Mouse (Mus musculus) layer of hippocampus, adult 9-10 months (tissue): ENCODE measurements around the gene Art2b.
"Not testable (repeated sequence)": the region's sequence is repeated elsewhere in the genome, so short reads cannot be mapped to it uniquely, and the experiment has no call there.

Experiments used
- DNase-seq: peaks from one replicate; pipeline ENCODE4 v3.0.0; 2022; ENCODE audit warnings: low spot score

The Art2b gene

DNA sequence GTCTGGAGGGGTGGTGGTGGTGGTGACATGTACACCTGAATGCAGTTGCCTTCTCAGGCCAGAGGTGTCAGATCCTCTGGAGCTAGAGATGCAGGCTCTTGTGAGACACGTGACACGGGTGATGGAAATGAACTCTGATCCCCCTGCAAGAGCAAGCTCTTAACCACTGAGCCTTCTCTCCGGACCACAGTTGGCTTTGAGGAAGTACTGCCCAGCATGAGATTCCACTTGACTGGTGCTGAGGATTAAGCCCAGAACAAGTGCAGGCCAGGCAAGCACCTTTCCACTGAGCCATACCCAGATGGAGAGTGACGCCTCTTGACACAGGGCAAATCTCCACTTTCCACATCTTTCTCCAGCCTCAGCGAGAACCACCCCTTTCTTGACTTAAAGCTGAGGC lies 26.0 kb downstream of the Art2b start:
- not testable (repeated sequence) for DNase-seq

DNA sequence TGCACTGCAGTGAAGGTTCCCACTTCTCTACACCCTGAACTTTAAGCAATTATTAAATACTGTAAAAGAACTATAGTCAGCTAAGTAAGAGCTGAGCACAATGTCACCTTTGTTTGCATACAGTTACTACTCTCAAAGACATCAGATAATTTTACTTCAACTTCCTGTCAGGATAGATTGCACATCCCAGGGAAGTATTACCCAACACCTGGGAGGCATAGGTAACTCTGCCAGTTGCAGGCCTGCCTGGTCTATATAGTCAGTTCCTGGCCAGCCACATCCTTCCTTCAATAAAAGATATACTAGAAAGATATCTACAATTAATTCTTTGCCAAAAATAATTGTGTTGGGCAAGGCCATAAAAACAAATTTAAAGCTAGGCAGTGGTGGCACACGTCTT lies 28.0 kb downstream of the Art2b start:
- DNase-seq = no peak

- DNase-seq = not testable (repeated sequence)
Observed at GRCm38 (mm10) chr7:101555473-101555872, 29.9 kb downstream of the Art2b start.

DNA sequence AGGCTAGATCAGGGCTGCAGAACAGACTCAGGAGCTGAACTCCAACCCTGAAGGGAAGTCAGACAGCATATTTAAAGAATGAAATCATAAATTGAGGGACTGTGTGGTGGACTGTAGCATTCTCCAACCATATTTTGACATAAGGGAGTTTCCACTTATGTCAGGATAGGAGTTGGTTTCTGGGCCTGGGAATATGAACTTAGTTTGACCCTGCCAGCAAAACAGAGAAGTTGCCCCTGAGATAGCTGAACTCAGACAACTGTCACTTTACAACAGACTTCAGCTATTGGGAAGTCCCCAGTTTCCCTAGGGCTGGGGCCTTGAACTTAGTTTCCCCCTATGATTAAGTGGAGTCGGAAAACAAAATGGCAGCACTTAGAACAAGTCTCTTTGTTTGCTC lies 33.9 kb downstream of the Art2b start:
- DNase-seq = no peak

DNA sequence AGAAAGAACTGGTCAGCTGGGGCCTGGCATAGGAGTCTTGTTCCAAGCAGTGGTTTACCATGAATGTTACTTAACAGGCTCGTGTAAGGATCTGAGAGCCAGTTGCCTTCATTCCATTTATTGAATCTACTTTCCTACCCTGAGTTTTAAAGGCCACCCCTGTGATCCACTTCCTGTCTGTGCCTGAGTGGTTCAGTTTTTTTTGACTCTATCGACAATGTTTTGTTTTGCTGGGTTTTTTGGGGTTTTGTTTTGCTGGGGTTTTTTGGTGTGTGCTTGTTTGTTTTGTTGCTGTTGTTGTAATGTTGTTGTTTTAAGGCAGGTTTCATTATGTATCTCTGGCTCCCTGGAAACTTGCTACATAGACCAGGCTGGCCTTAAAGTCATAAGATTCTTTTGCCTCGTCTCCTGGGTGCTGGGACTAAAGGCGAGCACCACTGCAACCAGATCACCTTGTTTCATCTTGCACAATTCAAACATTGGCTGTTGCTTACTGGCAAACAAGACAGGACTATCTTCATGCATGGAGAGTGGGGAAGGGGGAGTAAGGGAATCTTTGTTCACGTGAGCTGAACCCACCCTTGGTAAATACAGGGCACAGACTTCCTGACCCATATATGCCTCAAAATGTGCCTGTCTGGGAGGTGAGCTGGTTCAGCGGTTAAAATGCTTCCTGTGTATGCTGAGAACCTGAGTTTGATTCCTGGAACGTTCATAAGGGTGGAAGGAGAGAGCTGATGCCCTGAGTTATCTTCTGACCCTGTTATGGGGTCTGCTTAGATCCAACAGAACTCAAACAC lies 34.5 kb downstream of the Art2b start:
- DNase-seq = no peak

- no peak for DNase-seq
Observed at GRCm38 (mm10) chr7:101549266-101549665, 36.1 kb downstream of the Art2b start.

DNA sequence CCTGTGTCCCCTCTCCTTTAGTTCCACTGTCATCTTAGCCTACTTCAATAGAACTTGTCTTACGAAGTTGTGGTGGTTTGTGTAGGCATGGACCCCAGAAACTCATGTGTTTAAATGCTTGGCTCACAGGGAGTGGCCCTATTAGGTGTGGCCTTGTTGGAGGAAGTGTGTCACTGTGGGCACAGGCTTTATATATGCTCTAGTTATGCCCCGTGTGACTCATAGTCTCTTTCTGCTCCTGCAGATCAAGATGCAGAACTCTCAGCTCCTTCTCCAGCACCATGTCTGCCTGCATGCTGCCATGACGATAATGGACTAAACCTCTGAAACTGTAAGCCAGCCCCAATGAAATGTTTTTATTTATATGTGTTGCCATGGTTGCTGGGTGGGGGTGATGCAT lies 37.7 kb downstream of the Art2b start:
- DNase-seq = no peak

- DNase-seq = no peak
Observed at GRCm38 (mm10) chr7:101541734-101542133, 43.7 kb downstream of the Art2b start.

DNA sequence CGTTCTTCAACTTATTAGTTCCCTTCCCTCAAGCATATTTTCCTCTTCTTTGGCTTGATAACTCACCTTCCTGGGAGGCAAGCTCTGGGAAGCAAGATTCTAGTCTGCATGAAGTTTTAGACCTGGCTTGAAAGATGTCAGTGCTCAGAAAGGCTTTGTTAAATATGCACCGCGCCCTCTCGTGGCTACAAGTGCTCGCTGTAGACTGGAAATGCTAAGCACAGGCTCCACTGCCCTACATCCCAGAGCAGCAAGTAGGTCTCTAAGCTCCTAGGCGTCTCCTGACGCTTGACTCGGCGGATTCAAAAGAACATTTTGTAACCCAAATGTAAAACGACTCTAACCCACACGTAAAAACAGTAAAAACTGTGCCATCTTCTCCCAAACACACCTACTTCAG lies 44.3 kb downstream of the Art2b start:
- peak; percentile 72 for DNase-seq

DNA sequence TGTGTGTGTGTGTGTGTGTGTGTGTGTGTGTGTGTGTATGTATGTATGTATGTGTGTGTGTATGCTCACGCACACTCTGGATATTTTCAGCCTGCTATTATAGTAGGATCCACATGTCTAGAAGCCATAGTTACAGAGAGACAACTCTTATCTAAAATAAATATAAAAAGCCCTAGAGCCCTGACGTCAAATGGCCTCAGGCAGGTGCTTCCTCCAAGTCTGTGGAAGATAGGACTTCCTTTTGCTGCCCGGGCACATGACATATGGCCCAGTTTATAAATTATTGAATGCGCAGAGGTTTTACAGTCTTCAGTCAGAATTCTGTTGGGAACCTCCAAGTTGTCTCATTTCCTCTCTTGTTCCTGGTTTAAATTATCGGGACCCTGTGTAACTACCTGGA lies 44.7 kb downstream of the Art2b start:
- no peak for DNase-seq

GRCm38 (mm10) chr7:101539774-101540173 lies 45.6 kb downstream of the Art2b start:
- DNase-seq = no peak

GRCm38 (mm10) chr7:101538141-101538933 lies 47.1 kb downstream of the Art2b start:
- peak; percentile 59 for DNase-seq

- DNase-seq = no peak
Observed at GRCm38 (mm10) chr7:101537541-101537940, 47.9 kb downstream of the Art2b start.

DNA sequence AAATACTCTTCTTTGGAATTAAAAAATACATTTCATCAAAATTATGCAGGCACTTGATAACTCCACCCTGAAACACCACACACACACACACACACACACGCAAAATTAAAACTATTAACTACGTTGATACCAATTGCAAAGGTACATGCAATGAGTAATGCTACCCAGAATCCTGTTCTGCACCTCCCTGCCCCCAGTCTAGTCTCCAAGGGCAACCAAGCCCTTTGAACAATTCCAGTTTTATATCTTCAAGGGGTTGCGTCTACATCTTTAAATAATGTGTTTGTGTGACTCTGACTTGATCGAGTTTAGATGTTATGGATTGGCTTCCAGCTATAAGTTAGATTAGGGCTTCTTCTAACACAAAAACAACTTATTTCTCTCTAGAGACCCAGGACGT lies 49.9 kb downstream of the Art2b start:
- no peak for DNase-seq

- no peak for DNase-seq
Observed at GRCm38 (mm10) chr7:101535102-101535501, 50.3 kb downstream of the Art2b start.

DNA sequence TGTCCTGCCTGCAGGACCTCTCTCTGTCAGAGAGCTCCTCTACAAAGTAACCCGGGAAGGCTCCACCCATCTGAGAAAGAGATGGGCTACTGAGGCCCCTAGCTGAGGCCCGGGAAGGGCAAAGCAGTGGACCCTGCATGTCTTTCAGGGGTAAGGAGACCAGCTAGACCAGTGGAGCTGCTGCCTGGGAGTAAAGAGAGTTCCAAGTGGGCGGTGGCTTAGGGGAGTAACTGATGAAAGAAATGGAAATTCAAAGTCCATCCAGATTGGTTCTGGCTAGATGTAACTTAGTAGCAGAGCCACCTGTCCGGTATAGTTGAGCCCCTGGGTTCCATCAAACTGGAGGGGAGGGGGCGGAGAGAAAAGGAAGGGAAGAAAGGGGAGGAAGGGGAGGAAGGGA lies 51.0 kb downstream of the Art2b start:
- no peak for DNase-seq
